Mouse (Mus musculus): ENCODE results near the gene Ret.

GRCm38 (mm10) chr6:118134461-118134860 is 63.1 kb downstream of the Ret start:
- TF ChIP-seq GATA1 (IDR thresholded peaks at IDR 0.05; ENCODE audit: borderline replicate concordance, low read length) (no peak), FLI1 (IDR thresholded peaks at IDR 0.05; ENCODE audit: low read length) (no peak)

Data from megakaryocyte, embryonic 14.5 days (primary cell).